Mouse (Mus musculus): Measurements from ENCODE around the gene Pms1. TPM values are rescaled to one million over a fixed set of nuclear protein-coding genes. Genes with fewer than 3 reads are reported as not detected.

The Pms1 gene
- total and polyA plus RNA-seq, 3 experiments: 16.7 to 23.2 (median 16.8) TPM

Other genes starting within 250 kb of the Pms1 start
- gene Mstn, start 235.4 kb downstream of the Pms1 start, total RNA-seq (2012; rRNA removed): not detected in 2 replicates
- gene Mstn, start 235.4 kb downstream of the Pms1 start, total RNA-seq (2014; rRNA removed): not detected in 2 replicates
- not detected in 2 replicates for gene Mstn, start 235.4 kb downstream of the Pms1 start, polyA plus RNA-seq (2012; ENCODE audit: insufficient read length, low read depth)
- gene 1700019A02Rik, start 109.4 kb downstream of the Pms1 start, total RNA-seq (2012; rRNA removed): not detected in 2 replicates
- gene 1700019A02Rik, start 109.4 kb downstream of the Pms1 start, total RNA-seq (2014; rRNA removed): not detected in 2 replicates
- not detected in 2 replicates for gene 1700019A02Rik, start 109.4 kb downstream of the Pms1 start, polyA plus RNA-seq (2012; ENCODE audit: insufficient read length, low read depth)
- 21.6 and 24.8 TPM in 2 replicates for gene Ormdl1, start 77 bp upstream of the Pms1 start, total RNA-seq (2012; rRNA removed)
- 62.2 and 69.0 TPM in 2 replicates for gene Ormdl1, start 77 bp upstream of the Pms1 start, total RNA-seq (2014; rRNA removed)
- gene Ormdl1, start 77 bp upstream of the Pms1 start, polyA plus RNA-seq (2012; ENCODE audit: insufficient read length, low read depth): 23.2 and 24.3 TPM in 2 replicates
- not detected in 2 replicates for gene Gm28778, start 93 bp upstream of the Pms1 start, total RNA-seq (2012; rRNA removed)
- gene Gm28778, start 93 bp upstream of the Pms1 start, total RNA-seq (2014; rRNA removed): not detected in 2 replicates
- 1.5 TPM in 1 of 2 replicates, not detected in the other for gene Gm28778, start 93 bp upstream of the Pms1 start, polyA plus RNA-seq (2012; ENCODE audit: insufficient read length, low read depth)
- gene Osgepl1, start 16.6 kb upstream of the Pms1 start, total RNA-seq (2012; rRNA removed): 11.3 and 15.5 TPM in 2 replicates
- 33.2 and 35.3 TPM in 2 replicates for gene Osgepl1, start 16.6 kb upstream of the Pms1 start, total RNA-seq (2014; rRNA removed)
- gene Osgepl1, start 16.6 kb upstream of the Pms1 start, polyA plus RNA-seq (2012; ENCODE audit: insufficient read length, low read depth): 13.1 and 15.1 TPM in 2 replicates
- gene Asdurf, start 55.6 kb upstream of the Pms1 start, total RNA-seq (2012; rRNA removed): not detected in 2 replicates
- 120 and 190 TPM in 2 replicates for gene Asdurf, start 55.6 kb upstream of the Pms1 start, total RNA-seq (2014; rRNA removed)
- 8.5 and 41.2 TPM in 2 replicates for gene Asdurf, start 55.6 kb upstream of the Pms1 start, polyA plus RNA-seq (2012; ENCODE audit: insufficient read length, low read depth)
- gene Gm28551, start 55.6 kb upstream of the Pms1 start, total RNA-seq (2012; rRNA removed): 0.04 TPM in 1 of 2 replicates, not detected in the other
- gene Gm28551, start 55.6 kb upstream of the Pms1 start, total RNA-seq (2014; rRNA removed): not detected in 2 replicates
- 0.20 and 1.1 TPM in 2 replicates for gene Gm28551, start 55.6 kb upstream of the Pms1 start, polyA plus RNA-seq (2012; ENCODE audit: insufficient read length, low read depth)
- 76.3 and 81.0 TPM in 2 replicates for gene Asnsd1, start 55.7 kb upstream of the Pms1 start, total RNA-seq (2012; rRNA removed)
- gene Asnsd1, start 55.7 kb upstream of the Pms1 start, total RNA-seq (2014; rRNA removed): 135 and 168 TPM in 2 replicates
- gene Asnsd1, start 55.7 kb upstream of the Pms1 start, polyA plus RNA-seq (2012; ENCODE audit: insufficient read length, low read depth): 159 and 165 TPM in 2 replicates